Mouse (Mus musculus): Measurements from ENCODE around the gene Pgm3. TPM values are rescaled to one million over a fixed set of nuclear protein-coding genes. Genes with fewer than 3 reads are reported as not detected.

Pgm3 gene
- polyA plus RNA-seq, 1 experiment from 2014 or later: 43.5 TPM

- Histone ChIP-seq H3K4me1 (replicated peaks) (no peaks in the 10 kb centered on the region), H3K9ac (no peak overlapping the region), H3K9me3 (no peaks in the 10 kb centered on the region), H3K27ac (no peak overlapping the region), H3K4me3 (no peak overlapping the region), H3K4me2 (no peak overlapping the region), H3K36me3 (no peaks in the 10 kb centered on the region), H3K27me3 (no peaks in the 10 kb centered on the region)
- WGBS: 66% methylated on average over 3 of the region's 3 CpGs
- ATAC-seq (ENCODE audit: low FRiP score): peak; percentile 66
These were observed 12.1 kb upstream of the Pgm3 start for GRCm38 (mm10) chr9:86583740-86584139.

- WGBS: 92% methylated on average over 10 of the region's 10 CpGs
- H3K9me3 ChIP-seq: no peaks in the 10 kb centered on the region
- H3K4me1 ChIP-seq (replicated peaks): no peaks in the 10 kb centered on the region
- no peak overlapping the region for H3K27ac ChIP-seq
- H3K4me2 ChIP-seq: no peak overlapping the region
- no peaks in the 10 kb centered on the region for H3K36me3 ChIP-seq
- H3K27me3 ChIP-seq: no peaks in the 10 kb centered on the region
- no peak for ATAC-seq (ENCODE audit: low FRiP score)
- H3K9ac ChIP-seq: no peak overlapping the region
- no peak overlapping the region for H3K4me3 ChIP-seq
These were observed 8.0 kb upstream of the Pgm3 start for GRCm38 (mm10) chr9:86579657-86580056.

- H3K4me2 ChIP-seq: no peak overlapping the region
These were observed 3.5 kb upstream of the Pgm3 start for GRCm38 (mm10) chr9:86575178-86575577.

GRCm38 (mm10) chr9:86573616-86574303 lies 2.1 kb upstream of the Pgm3 start:
- no peak for ATAC-seq (ENCODE audit: low FRiP score)
- H3K9ac ChIP-seq: no peak overlapping the region
- peaks cover 21% of the 10 kb centered on the region for H3K4me1 ChIP-seq (replicated peaks)
- H3K9me3 ChIP-seq: no peaks in the 10 kb centered on the region
- no peak overlapping the region for H3K4me3 ChIP-seq
- WGBS: 90% methylated on average over 20 of the region's 20 CpGs
- H3K27ac ChIP-seq: no peak overlapping the region
- H3K36me3 ChIP-seq: peaks cover 8% of the 10 kb centered on the region
- H3K27me3 ChIP-seq: no peaks in the 10 kb centered on the region
- no peak overlapping the region for H3K4me2 ChIP-seq

More at GRCm38 (mm10) chr9:86575178-86575577, 3.5 kb upstream of the Pgm3 start:
- Histone ChIP-seq H3K4me1 (replicated peaks) (peaks cover 20% of the 10 kb centered on the region), H3K36me3 (no peaks in the 10 kb centered on the region), H3K9me3 (no peaks in the 10 kb centered on the region), H3K27ac (no peak overlapping the region), H3K4me3 (no peak overlapping the region), H3K27me3 (no peaks in the 10 kb centered on the region), H3K9ac (no peak overlapping the region)
- ATAC-seq (ENCODE audit: low FRiP score): no peak
- WGBS: 97% methylated on average over 6 of the region's 6 CpGs

- no peaks in the 10 kb centered on the region for H3K9me3 ChIP-seq
- H3K27me3 ChIP-seq: no peaks in the 10 kb centered on the region
- H3K9ac ChIP-seq: peak overlapping the region; percentile 78
- H3K4me3 ChIP-seq: peak overlapping the region; percentile 71
- no peak overlapping the region; the same call in 1 of the 2 replicates for H3K27ac ChIP-seq
- ATAC-seq (ENCODE audit: low FRiP score): 0 out of 2 replicates have a peak, but pooled peaks have one; percentile 1
- peaks cover 21% of the 10 kb centered on the region for H3K4me1 ChIP-seq (replicated peaks)
- 11% methylated on average over 13 of the region's 13 CpGs for WGBS
- peak overlapping the region; percentile 99 for H3K4me2 ChIP-seq
- peaks cover 16% of the 10 kb centered on the region for H3K36me3 ChIP-seq
These were observed 1.1 kb upstream of the Pgm3 start for GRCm38 (mm10) chr9:86572636-86573291.

- no peaks in the 10 kb centered on the region for H3K9me3 ChIP-seq
- 2% methylated on average over 25 of the region's 25 CpGs for WGBS
- no peaks in the 10 kb centered on the region for H3K27me3 ChIP-seq
- ATAC-seq (ENCODE audit: low FRiP score): peak; percentile 76
- peaks cover 21% of the 10 kb centered on the region for H3K4me1 ChIP-seq (replicated peaks)
- H3K4me3 ChIP-seq: peak overlapping the region; percentile 71
- H3K36me3 ChIP-seq: peaks cover 21% of the 10 kb centered on the region
- H3K9ac ChIP-seq: peak overlapping the region; percentile 78
- peak overlapping the region; percentile 99 for H3K4me2 ChIP-seq
- H3K27ac ChIP-seq: peak overlapping the region; percentile 58; the same call in 1 of the 2 replicates
These were observed 554 bp upstream of the Pgm3 start for GRCm38 (mm10) chr9:86572196-86572595.

GRCm38 (mm10) chr9:86570946-86571345 lies 696 bp downstream of the Pgm3 start:
- Histone ChIP-seq H3K4me1 (replicated peaks) (peaks cover 21% of the 10 kb centered on the region), H3K36me3 (peaks cover 34% of the 10 kb centered on the region), H3K27ac (no peak overlapping the region), H3K4me3 (peak overlapping the region; percentile 71), H3K4me2 (peak overlapping the region; percentile 99), H3K27me3 (no peaks in the 10 kb centered on the region), H3K9ac (peak overlapping the region; percentile 80), H3K9me3 (no peaks in the 10 kb centered on the region)
- no peak for ATAC-seq (ENCODE audit: low FRiP score)
- 23% methylated on average over 8 of the region's 8 CpGs for WGBS

GRCm38 (mm10) chr9:86570261-86570890 lies 1.3 kb downstream of the Pgm3 start:
- Histone ChIP-seq H3K4me1 (replicated peaks) (peaks cover 21% of the 10 kb centered on the region), H3K4me2 (peak overlapping the region; percentile 99), H3K4me3 (peak overlapping the region; percentile 71), H3K9ac (peak overlapping the region; percentile 80; the same call in 1 of the 2 replicates), H3K27me3 (no peaks in the 10 kb centered on the region), H3K9me3 (no peaks in the 10 kb centered on the region), H3K36me3 (peaks cover 40% of the 10 kb centered on the region), H3K27ac (no peak overlapping the region)
- 80% methylated on average over 10 of the region's 10 CpGs for WGBS
- ATAC-seq (ENCODE audit: low FRiP score): no peak

- 97% methylated on average over 3 of the region's 3 CpGs for WGBS
- no peak overlapping the region for H3K4me3 ChIP-seq
- H3K27ac ChIP-seq: no peak overlapping the region
- no peaks in the 10 kb centered on the region for H3K27me3 ChIP-seq
- peaks cover 49% of the 10 kb centered on the region for H3K36me3 ChIP-seq
- H3K4me2 ChIP-seq: no peak overlapping the region
- peaks cover 21% of the 10 kb centered on the region for H3K4me1 ChIP-seq (replicated peaks)
- ATAC-seq (ENCODE audit: low FRiP score): no peak
- no peak overlapping the region for H3K9ac ChIP-seq
- no peaks in the 10 kb centered on the region for H3K9me3 ChIP-seq
These were observed 2.2 kb downstream of the Pgm3 start for GRCm38 (mm10) chr9:86569314-86569910.

- peaks cover 92% of the 10 kb centered on the region for H3K36me3 ChIP-seq
- no peak overlapping the region for H3K9ac ChIP-seq
- 89% methylated on average over 3 of the region's 3 CpGs for WGBS
- no peak for ATAC-seq (ENCODE audit: low FRiP score)
- H3K4me2 ChIP-seq: no peak overlapping the region
- no peaks in the 10 kb centered on the region for H3K9me3 ChIP-seq
- H3K4me3 ChIP-seq: no peak overlapping the region
- H3K27me3 ChIP-seq: no peaks in the 10 kb centered on the region
- H3K27ac ChIP-seq: no peak overlapping the region
- H3K4me1 ChIP-seq (replicated peaks): no peaks in the 10 kb centered on the region
These were observed 11.1 kb downstream of the Pgm3 start for GRCm38 (mm10) chr9:86560543-86560942.

- H3K4me1 ChIP-seq (replicated peaks): no peaks in the 10 kb centered on the region
- H3K4me2 ChIP-seq: no peak overlapping the region
- H3K4me3 ChIP-seq: no peak overlapping the region
- H3K36me3 ChIP-seq: peaks cover 84% of the 10 kb centered on the region
- no peaks in the 10 kb centered on the region for H3K9me3 ChIP-seq
- WGBS: 89% methylated on average over 4 of the region's 4 CpGs
- no peaks in the 10 kb centered on the region for H3K27me3 ChIP-seq
- no peak overlapping the region for H3K27ac ChIP-seq
- no peak overlapping the region for H3K9ac ChIP-seq
- ATAC-seq (ENCODE audit: low FRiP score): no peak
These were observed 17.0 kb downstream of the Pgm3 start for GRCm38 (mm10) chr9:86554641-86555040.

- no peaks in the 10 kb centered on the region for H3K27me3 ChIP-seq
- ATAC-seq (ENCODE audit: low FRiP score): no peak
These were observed 17.8 kb downstream of the Pgm3 start for GRCm38 (mm10) chr9:86553886-86554285.

More at GRCm38 (mm10) chr9:86553886-86554285, 17.8 kb downstream of the Pgm3 start:
- Histone ChIP-seq H3K4me2 (no peak overlapping the region), H3K4me1 (replicated peaks) (no peaks in the 10 kb centered on the region), H3K36me3 (peaks cover 81% of the 10 kb centered on the region), H3K9me3 (no peaks in the 10 kb centered on the region), H3K9ac (no peak overlapping the region), H3K27ac (no peak overlapping the region), H3K4me3 (no peak overlapping the region)
- 90% methylated on average over 9 of the region's 9 CpGs for WGBS

All from hindbrain, embryonic 13.5 days (tissue).